Mouse (Mus musculus): ENCODE measurements around the gene Cep41.

GRCm38 (mm10) chr6:30615741-30616140 is 77.8 kb downstream of the Cep41 start:
- TF ChIP-seq CTCF (conservative IDR thresholded peaks at IDR 0.05; ENCODE audit: insufficient read depth, insufficient read length, low read depth, low read length) (no peak), POLR2A (IDR thresholded peaks at IDR 0.05; ENCODE audit: low read depth, low read length) (no peak)
